Comparison of ENCODE assay signal across 8 mouse cellular contexts in the genomic region with DNA sequence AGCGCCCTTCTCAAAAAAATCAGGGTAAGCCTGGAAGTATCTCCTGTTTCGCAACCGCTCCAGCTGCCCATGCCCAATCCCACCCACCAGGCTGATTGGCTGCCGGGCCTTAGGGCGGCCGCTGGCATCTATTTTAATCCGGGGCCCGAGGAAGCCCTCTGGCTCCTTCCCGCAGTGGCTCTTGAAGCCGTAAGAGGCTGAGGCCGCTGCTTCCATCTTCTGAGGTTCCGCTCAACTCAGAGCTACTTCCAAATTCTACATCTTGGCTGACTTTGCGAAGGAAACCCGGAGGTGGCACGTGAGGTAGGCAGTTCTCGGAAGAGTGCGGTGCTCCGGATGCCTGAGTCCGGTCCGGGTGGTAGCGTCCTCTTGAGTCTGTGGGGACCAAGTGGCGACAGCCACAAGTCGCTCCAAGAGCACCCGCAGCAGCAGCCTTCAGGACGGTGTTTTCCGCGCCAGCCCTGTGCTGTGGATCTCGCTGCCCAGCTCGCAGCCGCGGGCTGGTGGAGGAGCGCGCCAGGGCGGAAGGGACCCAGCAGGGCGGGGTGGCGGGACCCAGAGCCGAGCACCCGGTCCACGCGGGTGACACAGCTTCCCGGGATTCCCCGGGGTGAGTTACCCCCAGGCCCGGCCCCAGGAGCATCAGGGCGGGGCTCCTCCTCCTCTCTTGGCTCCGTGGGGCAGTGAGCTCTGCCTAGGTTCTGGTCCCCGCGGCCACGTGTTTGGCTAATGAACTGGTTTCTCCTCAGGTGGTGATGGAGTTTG. TPM values are rescaled to one million over a fixed set of nuclear protein-coding genes. Genes with fewer than 3 reads are reported as not detected.
DNase-seq lines count a peak whose midpoint lies in the region; ATAC-seq and TF ChIP-seq lines count a peak whose summit lies in the region.

Gene Abcb1b, plus strand, starts transcription at position 161 of the 765 bp plus-strand sequence.

- H3K27me3 ChIP-seq in CH12.LX (replicated peaks) = no peaks in the 10 kb centered on the region
- H3K27me3 ChIP-seq in forebrain, embryonic 12.5 days = peaks cover 4% of the 10 kb centered on the region; the same call in 1 of the 2 replicates
- no peaks in the 10 kb centered on the region for H3K27me3 ChIP-seq in heart, embryonic 16.5 days (ENCODE audit: control insufficient read depth, insufficient read depth, low read length)
- H3K27me3 ChIP-seq in liver, embryonic 14.5 days (ENCODE audit: control insufficient read depth, insufficient read depth, low read length) = peaks cover 5% of the 10 kb centered on the region
- no peaks in the 10 kb centered on the region for H3K27me3 ChIP-seq in stomach, embryonic 15.5 days (replicated peaks)

- H3K4me1 ChIP-seq in CH12.LX (ENCODE audit: control insufficient read depth in 1 of 2, insufficient read depth in 2 of 2) = no peaks in the 10 kb centered on the region
- H3K4me1 ChIP-seq in forebrain, embryonic 12.5 days = peaks cover 4% of the 10 kb centered on the region; the same call in 1 of the 2 replicates
- H3K4me1 ChIP-seq in heart, embryonic 16.5 days (ENCODE audit: control insufficient read depth, insufficient read depth, low read length) = peaks cover 4% of the 10 kb centered on the region; the same call in 1 of the 2 replicates
- H3K4me1 ChIP-seq in liver, embryonic 14.5 days (replicated peaks; ENCODE audit: control insufficient read depth in 2 of 2, insufficient read depth in 2 of 2, low read length in 1 of 2) = peaks cover 0 to 4% of the 10 kb centered on the region in 2 experiments; a peak in 1 of 4 replicates
- H3K4me1 ChIP-seq in stomach, embryonic 15.5 days = 0 out of 2 replicates have a peak, but pooled peaks cover 3% of the 10 kb centered on the region

- H3K9ac ChIP-seq in CH12.LX (ENCODE audit: insufficient read depth, low read depth) = peak within 1 kb of the TSS; percentile 35
- H3K9ac ChIP-seq in forebrain, embryonic 12.5 days = peak within 1 kb of the TSS; percentile 59
- peak within 1 kb of the TSS; percentile 70 for H3K9ac ChIP-seq in heart, embryonic 16.5 days (ENCODE audit: low read length)
- no peak within 1 kb of the TSS for H3K9ac ChIP-seq in liver, embryonic 14.5 days (replicated peaks)
- no peak within 1 kb of the TSS for H3K9ac ChIP-seq in stomach, embryonic 15.5 days

- no peaks in the 10 kb centered on the region for H3K36me3 ChIP-seq in CH12.LX (replicated peaks in 1 of 2; ENCODE audit: control insufficient read depth in 1 of 2, insufficient read depth in 1 of 2, low read length in 1 of 2)
- no peaks in the 10 kb centered on the region for H3K36me3 ChIP-seq in forebrain, embryonic 12.5 days (replicated peaks)
- no peaks in the 10 kb centered on the region for H3K36me3 ChIP-seq in heart, embryonic 16.5 days (ENCODE audit: control insufficient read depth, insufficient read depth)
- no peaks in the 10 kb centered on the region for H3K36me3 ChIP-seq in liver, embryonic 14.5 days (replicated peaks; ENCODE audit: control insufficient read depth, insufficient read depth, low read depth)
- no peaks in the 10 kb centered on the region for H3K36me3 ChIP-seq in stomach, embryonic 15.5 days

- dilution Hi-C loops in CH12.LX (cut with MboI; ENCODE audit: extremely low pct_ligation_motif_present, extremely low pct_unique_long_range_greater_than_20kb, low sequenced_read_pairs) = no loop called here

- WGBS in forebrain, embryonic 12.5 days = under 1% methylated on average over 48 of the region's 48 CpGs
- WGBS in heart, embryonic 16.5 days = under 1% methylated on average over 48 of the region's 48 CpGs
- WGBS in liver, embryonic 14.5 days (ENCODE audit: insufficient replicate concordance) = under 1% methylated on average over 48 of the region's 48 CpGs
- under 1% methylated on average over 43 of the region's 48 CpGs for WGBS in stomach, embryonic 15.5 days

- TF ChIP-seq EP300 in CH12.LX (IDR thresholded peaks at IDR 0.05; ENCODE audit: low read length) = no peak
- no peak for TF ChIP-seq EP300 in liver, embryonic 14.5 days (IDR thresholded peaks at IDR 0.05; ENCODE audit: low read depth)

- H3K79me2 ChIP-seq in CH12.LX (replicated peaks; ENCODE audit: control insufficient read depth, extremely low read depth, insufficient read depth, poor library complexity, severe bottlenecking) = peaks cover 6% of the 10 kb centered on the region

- H3K9me3 ChIP-seq in CH12.LX (replicated peaks; ENCODE audit: low read length) = no peaks in the 10 kb centered on the region
- no peaks in the 10 kb centered on the region for H3K9me3 ChIP-seq in forebrain, embryonic 12.5 days
- no peaks in the 10 kb centered on the region for H3K9me3 ChIP-seq in heart, embryonic 16.5 days (replicated peaks; ENCODE audit: control insufficient read depth, low read length)
- no peaks in the 10 kb centered on the region for H3K9me3 ChIP-seq in liver, embryonic 14.5 days (ENCODE audit: control insufficient read depth, low read length)
- no peaks in the 10 kb centered on the region for H3K9me3 ChIP-seq in stomach, embryonic 15.5 days

- peak within 1 kb of the TSS in 2 of 3 experiments; percentile 28 to 62 for H3K4me3 ChIP-seq in CH12.LX (replicated peaks in 1 of 3; ENCODE audit: low read depth in 2 of 3, low read length in 2 of 3, poor library complexity in 1 of 3)
- peak within 1 kb of the TSS; percentile 59 for H3K4me3 ChIP-seq in forebrain, embryonic 12.5 days (replicated peaks)
- H3K4me3 ChIP-seq in heart, embryonic 16.5 days (ENCODE audit: low read length) = peak within 1 kb of the TSS; percentile 63
- H3K4me3 ChIP-seq in liver, embryonic 14.5 days (ENCODE audit: insufficient read depth in 1 of 2, low read depth in 2 of 2, low read length in 2 of 2) = peak within 1 kb of the TSS; percentile 46 to 54
- peak within 1 kb of the TSS; percentile 55 for H3K4me3 ChIP-seq in stomach, embryonic 15.5 days (replicated peaks)

- H3K4me2 ChIP-seq in CH12.LX (ENCODE audit: insufficient read depth, low read depth, poor library complexity, severe bottlenecking) = no peak within 1 kb of the TSS
- peak within 1 kb of the TSS; percentile 99 for H3K4me2 ChIP-seq in forebrain, embryonic 12.5 days
- H3K4me2 ChIP-seq in heart, embryonic 16.5 days (ENCODE audit: low read depth, low read length) = peak within 1 kb of the TSS; percentile 98
- H3K4me2 ChIP-seq in liver, embryonic 14.5 days (ENCODE audit: low read depth) = peak within 1 kb of the TSS; percentile 66
- peak within 1 kb of the TSS; percentile 99 for H3K4me2 ChIP-seq in stomach, embryonic 15.5 days

- in situ Hi-C loops in CH12.LX (cut with MboI; ENCODE audit: low pct_ligation_motif_present, low pct_unique_long_range_greater_than_20kb, low sequenced_read_pairs) = no loop called here

- ATAC-seq in forebrain, embryonic 12.5 days (ENCODE audit: low FRiP score) = peak; percentile 90
- peak; percentile 81 for ATAC-seq in heart, embryonic 16.5 days (replicated peaks; ENCODE audit: extremely low read depth, insufficient read depth, low FRiP score)
- ATAC-seq in liver, embryonic 14.5 days (ENCODE audit: insufficient read depth) = peak; percentile 55; the same call in 1 of the 2 replicates
- ATAC-seq in stomach, embryonic 15.5 days (ENCODE audit: insufficient read depth, low FRiP score, low read depth) = peak; percentile 80

- peak within 1 kb of the TSS; percentile 30; the same call in 1 of the 2 replicates for H3K27ac ChIP-seq in CH12.LX (ENCODE audit: insufficient read depth, low read depth)
- H3K27ac ChIP-seq in forebrain, embryonic 12.5 days = no peak within 1 kb of the TSS
- no peak within 1 kb of the TSS for H3K27ac ChIP-seq in heart, embryonic 16.5 days (ENCODE audit: low read length)
- H3K27ac ChIP-seq in liver, embryonic 14.5 days = no peak within 1 kb of the TSS
- H3K27ac ChIP-seq in stomach, embryonic 15.5 days = no peak within 1 kb of the TSS

- no peak for TF ChIP-seq RAD21 in CH12.LX (IDR thresholded peaks at IDR 0.05; ENCODE audit: low read depth, low read length)

- TF ChIP-seq POLR2A in CH12.LX (IDR thresholded peaks at IDR 0.05; ENCODE audit: low read depth, low read length) = peak; percentile 77

- no peak for TF ChIP-seq CTCF in CH12.LX (conservative IDR thresholded peaks at IDR 0.05 in 1 of 2, IDR thresholded peaks at IDR 0.05 in 1 of 2; ENCODE audit: low read depth in 2 of 2, low read length in 2 of 2)
- no peak for TF ChIP-seq CTCF in liver, embryonic 14.5 days (IDR thresholded peaks at IDR 0.05; ENCODE audit: low read depth)

- DNase-seq in CH12.LX (ENCODE audit: extremely low read depth) = no peak
- DNase-seq in c-Kit-positive CD71-positive TER-119-negative erythroid progenitor cells, embryonic 14.5 days (ENCODE audit: low read depth) = peak; percentile 1
- DNase-seq in kidney, postnatal 25 days = peak; percentile 56 to 82
- peak in 1 of 3 experiments; percentile 9 for DNase-seq in liver, embryonic 14.5 days (ENCODE audit: low read depth in 3 of 3, low spot score in 3 of 3)
- peak; percentile 41 to 51 for DNase-seq in natural killer cell, adult 2 months (ENCODE audit: low spot score in 2 of 2)

TF ChIP-seq in CH12.LX, 34 proteins besides CTCF, POLR2A, EP300 and RAD21 (continues in another document):
- no peak for TF ChIP-seq IRF4 (IDR thresholded peaks at IDR 0.05; ENCODE audit: low read depth, low read length)
- no peak for TF ChIP-seq CHD2 (IDR thresholded peaks at IDR 0.05; ENCODE audit: low read length)
- TF ChIP-seq MAFK (IDR thresholded peaks at IDR 0.05; ENCODE audit: insufficient replicate concordance, low read length) = no peak
- TF ChIP-seq MYC (IDR thresholded peaks at IDR 0.05; ENCODE audit: low read depth, low read length) = 0 out of 2 replicates have a peak, but pooled peaks have one; percentile 50
- no peak for TF ChIP-seq TCF12 (IDR thresholded peaks at IDR 0.05; ENCODE audit: low read depth, low read length)
- peak; percentile 51 for TF ChIP-seq NRF1 (IDR thresholded peaks at IDR 0.05; ENCODE audit: low read depth, low read length)
- no peak for TF ChIP-seq JUND (conservative IDR thresholded peaks at IDR 0.05; ENCODE audit: low read depth, low read length)
- TF ChIP-seq MXI1 (IDR thresholded peaks at IDR 0.05; ENCODE audit: low read depth, low read length) = peak; percentile 83
- peak; percentile 80 for TF ChIP-seq BHLHE40 (IDR thresholded peaks at IDR 0.05; ENCODE audit: low read depth, low read length)
- 0 out of 2 replicates have a peak, but pooled peaks have one; percentile 51 for TF ChIP-seq ZMIZ1 (IDR thresholded peaks at IDR 0.05; ENCODE audit: low read depth, low read length)
- TF ChIP-seq USF1 (IDR thresholded peaks at IDR 0.05; ENCODE audit: low read depth, low read length) = no peak
- TF ChIP-seq UBTF (IDR thresholded peaks at IDR 0.05; ENCODE audit: low read depth, low read length) = no peak

RNA-seq across cellular contexts. Expression of gene Abcb1b, which starts in this region (rescaled TPM):
- total RNA-seq in CH12.LX (2012; rRNA removed) (14.2 and 16.1 TPM in 2 replicates), CH12.LX (2014; rRNA removed) (1.5 and 1.8 TPM in 2 replicates)
- polyA plus RNA-seq in CH12.LX (2012; ENCODE audit: insufficient read length, low read depth) = 1.2 and 1.5 TPM in 2 replicates
- 0.85 and 0.93 TPM in 2 replicates for polyA plus RNA-seq in forebrain, embryonic 12.5 days (2016; fragmentation: Nextera tagmentation; extraction: Ambion mirVana)
- 1.7 and 2.0 TPM in 2 replicates for polyA plus RNA-seq in heart, embryonic 16.5 days (2015; fragmentation: Nextera tagmentation; extraction: Ambion mirVana)
- 0.20 and 0.22 TPM in 2 replicates for polyA plus RNA-seq in liver, embryonic 14.5 days (2012; rRNA removed)
- polyA plus RNA-seq in liver, embryonic 14.5 days (2014; fragmentation: Nextera tagmentation; extraction: Ambion mirVana) = 0.84 and 0.87 TPM in 2 replicates
- 2.5 and 2.9 TPM in 2 replicates for polyA plus RNA-seq in stomach, embryonic 15.5 days (2015; fragmentation: Nextera tagmentation; extraction: Ambion mirVana)

Comparison
In these comparisons a context has a peak if more than half of its experiments do, and no peak if none do; other contexts are left out.
1. Peak in ATAC-seq, H3K4me3 ChIP-seq, H3K9ac ChIP-seq and H3K4me2 ChIP-seq in forebrain, embryonic 12.5 days; RNA of the gene not detected or under 1 TPM.
2. Peak in ATAC-seq, H3K4me3 ChIP-seq and H3K4me2 ChIP-seq in liver, embryonic 14.5 days; RNA of the gene not detected or under 1 TPM.
3. H3K9ac ChIP-seq: peak in CH12.LX (single experiment) and heart, embryonic 16.5 days (single experiment); none in liver, embryonic 14.5 days (single experiment) and stomach, embryonic 15.5 days (single experiment).
4. Peak in every context shown above with its lines, with median percentiles within 50 percentile points of each other: H3K4me3 ChIP-seq and ATAC-seq.